Mouse (Mus musculus) heart, postnatal 14 days (tissue): ENCODE results near the gene Foxn3. TPM values are rescaled to one million over a fixed set of nuclear protein-coding genes. Genes with fewer than 3 reads are reported as not detected.

ENCODE experiments used
- DNase-seq, 2 experiments: peaks; one replicate each; pipeline ENCODE4 v3.0.0; 2021 to 2022
- intact Hi-C: fragments of 180-260 bp; cut with DNase I; formaldehyde crosslinking; loops from one replicate; pipeline ENCODE4 v1.15.1; 2025
- total RNA-seq, 2 experiments: library from RNA; stranded (reverse); gene quantifications; 2 replicates each; pipeline ENCODE4 v1.2.3; 2021

The Foxn3 gene
- total RNA-seq, 2 experiments from 2014 or later, result 126 to 142 TPM

DNA sequence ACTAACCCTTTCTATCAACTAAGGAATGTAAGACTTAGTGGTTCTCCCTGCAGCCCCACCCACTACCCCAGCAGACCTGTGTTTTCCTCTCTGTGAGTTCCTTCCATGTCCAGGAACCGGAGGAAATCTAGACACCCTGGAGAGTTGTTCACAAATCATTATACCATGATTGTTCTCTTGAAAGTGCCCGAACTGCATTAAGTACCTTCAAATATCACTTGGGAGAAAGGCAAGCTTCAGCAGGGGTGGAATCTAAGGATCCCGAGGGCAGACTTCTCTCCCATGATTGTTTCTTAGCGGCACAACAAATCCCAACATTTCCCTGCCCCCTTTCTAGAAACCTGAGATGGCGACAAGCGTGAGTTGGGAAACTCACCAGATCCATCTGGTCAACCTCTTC lies 247.5 kb downstream of the Foxn3 start:
- intact Hi-C loops, result no loop called here
- no peak for DNase-seq

DNA sequence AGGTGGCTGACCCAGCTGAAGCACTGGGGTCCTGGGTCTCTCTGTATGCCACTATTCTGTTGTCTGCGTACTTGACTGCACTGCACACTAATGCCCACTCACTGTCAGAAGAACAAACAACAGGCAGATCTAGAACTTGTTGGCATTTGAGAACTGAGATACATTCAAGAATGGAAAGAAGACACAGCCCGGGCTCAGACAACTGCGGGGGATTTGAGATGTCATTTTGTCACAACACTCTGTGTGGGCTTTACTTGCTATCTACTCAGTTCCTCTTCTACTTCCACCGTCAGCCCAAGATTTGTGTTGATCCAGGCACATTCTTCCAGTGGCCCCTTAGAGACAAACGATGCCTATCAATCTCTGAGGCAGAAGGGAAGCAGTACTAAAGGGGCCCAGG lies 248.6 kb downstream of the Foxn3 start:
- intact Hi-C loops, result no loop called here
- DNase-seq, result no peak

DNA sequence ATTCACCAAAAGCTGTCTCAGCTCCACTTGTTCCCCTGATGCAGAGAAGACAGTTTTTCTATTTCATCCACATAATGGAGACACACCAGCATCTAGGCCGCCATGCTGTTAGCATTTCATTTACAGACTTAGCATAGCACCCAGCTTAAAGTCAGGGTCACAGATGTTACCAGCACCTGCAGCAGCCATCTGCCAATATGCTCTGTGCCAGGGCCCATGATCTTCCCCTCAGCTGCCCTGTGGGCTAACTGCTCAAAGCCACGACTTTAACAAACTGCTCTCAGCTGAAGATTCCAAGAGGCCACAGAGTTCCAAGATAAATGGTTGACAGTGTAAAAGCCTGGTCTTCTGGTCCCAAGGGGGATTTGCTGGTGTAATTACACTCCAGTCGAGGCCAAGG lies 252.1 kb downstream of the Foxn3 start:
- no peak for DNase-seq
- intact Hi-C loops, result no loop called here

DNA sequence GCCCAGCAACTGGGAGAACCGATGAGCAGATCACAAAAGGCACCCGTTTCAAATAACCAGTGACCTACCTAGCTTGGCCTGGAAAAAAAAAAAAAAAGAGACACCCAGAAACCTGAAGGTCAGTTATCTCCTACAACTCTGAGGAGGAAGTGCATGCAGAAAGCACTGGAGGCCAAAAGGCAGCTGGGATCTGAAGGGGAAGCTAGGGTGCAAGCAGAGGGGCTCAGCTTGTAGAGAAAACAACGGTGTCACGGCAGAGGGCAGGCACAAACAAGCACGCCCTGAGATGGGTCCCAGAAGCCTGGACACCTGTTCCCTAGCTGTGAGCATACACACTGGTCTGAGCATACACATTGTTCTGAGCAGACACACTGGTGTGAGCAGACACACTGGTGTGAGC lies 253.4 kb downstream of the Foxn3 start:
- no peak for DNase-seq
- intact Hi-C loops, result no loop called here

DNA sequence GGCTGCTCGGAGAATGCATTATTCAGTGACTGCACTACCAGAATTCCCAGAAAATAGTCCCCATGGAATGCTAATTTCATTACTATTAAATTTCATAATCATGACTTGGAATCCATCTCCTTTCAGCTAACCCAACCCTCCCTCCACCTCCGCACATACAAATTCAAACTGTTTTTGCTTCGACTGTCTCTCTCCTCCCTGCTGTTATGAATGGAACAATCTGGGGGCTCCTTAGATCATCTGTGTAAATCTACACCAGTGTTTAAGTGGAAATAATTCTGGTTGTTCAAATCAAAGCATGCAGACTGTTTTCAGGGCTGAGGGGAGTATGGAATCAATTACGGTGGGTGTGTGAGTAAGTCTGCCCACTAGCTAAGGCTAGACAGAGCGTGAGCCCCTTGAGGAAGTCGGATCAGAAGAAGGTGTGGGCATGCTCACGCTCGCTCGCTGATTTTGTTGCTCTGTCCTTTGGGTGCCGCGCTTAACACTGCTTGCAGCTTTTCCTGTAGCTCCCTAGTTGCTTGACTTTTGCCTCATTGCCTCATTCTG lies 254.8 kb downstream of the Foxn3 start:
- intact Hi-C loops, result no loop called here
- DNase-seq, result no peak

DNA sequence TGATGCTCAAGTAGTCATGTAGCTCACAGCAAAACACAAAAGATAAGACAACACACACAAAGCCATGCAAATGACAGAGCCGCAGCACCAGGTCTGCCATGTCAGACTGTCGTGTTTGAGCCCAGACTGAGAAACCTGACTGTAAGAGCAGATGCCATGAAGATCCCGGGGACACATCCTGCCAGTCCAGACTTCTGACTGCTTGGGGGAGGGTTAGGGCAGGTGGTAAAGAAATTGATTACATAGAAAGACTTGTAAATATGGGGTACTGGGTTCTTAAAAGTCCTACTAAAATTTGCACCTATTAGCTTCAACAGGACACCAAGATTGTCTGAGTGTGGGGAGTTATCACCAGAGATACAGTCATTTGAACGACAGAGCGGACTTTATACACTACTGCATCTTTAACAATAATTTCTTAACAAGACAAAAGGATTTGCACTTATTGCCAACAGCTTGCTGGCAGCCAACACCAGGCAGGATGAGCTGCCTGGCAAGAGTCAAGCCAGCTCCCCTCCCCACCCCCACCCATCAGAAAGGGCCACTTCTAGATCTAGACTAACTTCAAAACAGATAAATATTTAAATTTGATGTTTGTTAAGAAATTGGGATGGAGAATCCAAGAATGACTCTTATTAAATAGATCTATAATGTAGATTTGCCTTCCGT lies 256.7 kb downstream of the Foxn3 start:
- no peak for DNase-seq
- intact Hi-C loops, result no loop called here

DNA sequence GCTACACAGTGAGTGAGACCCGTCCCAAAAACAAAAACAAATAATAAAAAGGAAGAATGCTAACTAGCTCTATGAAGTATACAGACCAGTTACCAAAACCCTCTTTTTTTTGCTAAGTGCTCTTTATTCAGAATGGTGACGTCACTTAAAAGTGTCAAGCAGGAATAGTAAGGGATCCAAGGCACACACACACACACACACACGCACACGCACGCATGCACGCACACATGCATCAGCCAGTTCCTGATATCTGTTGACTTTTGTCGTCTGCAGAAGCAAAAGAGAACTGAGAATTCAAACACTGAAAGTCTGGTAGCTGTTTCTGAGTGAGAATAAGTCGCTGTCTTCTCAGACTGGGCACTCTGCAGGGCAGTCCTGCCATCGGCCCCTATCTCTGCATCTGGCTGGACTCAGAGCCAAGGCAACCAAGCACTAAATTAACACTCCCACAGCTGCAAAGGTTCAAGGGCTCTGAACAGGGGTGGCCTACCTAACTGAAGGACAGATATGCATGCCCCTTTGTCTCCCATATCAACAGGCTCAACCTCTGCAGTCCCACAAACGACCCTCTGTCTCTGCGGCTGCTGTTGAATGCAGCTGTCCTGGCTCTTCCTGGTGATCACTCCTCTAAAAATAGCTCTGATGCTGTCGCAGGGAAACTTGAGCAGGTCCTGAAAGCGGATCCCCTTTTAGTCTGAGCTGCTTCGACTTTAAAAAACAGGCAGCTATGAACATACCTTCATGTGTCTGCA lies 257.4 kb downstream of the Foxn3 start:
- peak in 1 of 2 experiments; percentile 22 for DNase-seq
- intact Hi-C loops, result no loop called here

DNA sequence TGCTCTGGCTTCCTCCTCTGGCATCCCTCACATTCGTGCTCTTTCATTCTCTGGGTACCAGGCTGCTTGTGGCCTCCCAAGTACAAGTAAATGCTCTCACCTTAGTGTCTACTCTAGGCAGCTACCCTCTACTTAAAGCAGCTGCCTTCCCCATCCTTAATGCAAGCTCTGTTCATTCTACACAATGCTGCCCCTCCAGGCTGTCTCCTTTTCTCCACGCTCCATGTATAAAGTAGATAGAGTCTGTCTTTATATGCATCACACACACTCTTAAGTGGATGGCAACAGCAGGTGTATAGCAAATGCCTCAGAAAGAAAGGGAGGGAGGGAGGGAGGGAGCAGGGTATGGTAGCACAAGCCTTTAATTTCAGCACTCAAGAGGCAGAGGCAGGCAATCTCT lies 258.1 kb downstream of the Foxn3 start:
- no peak for DNase-seq
- intact Hi-C loops, result no loop called here

DNA sequence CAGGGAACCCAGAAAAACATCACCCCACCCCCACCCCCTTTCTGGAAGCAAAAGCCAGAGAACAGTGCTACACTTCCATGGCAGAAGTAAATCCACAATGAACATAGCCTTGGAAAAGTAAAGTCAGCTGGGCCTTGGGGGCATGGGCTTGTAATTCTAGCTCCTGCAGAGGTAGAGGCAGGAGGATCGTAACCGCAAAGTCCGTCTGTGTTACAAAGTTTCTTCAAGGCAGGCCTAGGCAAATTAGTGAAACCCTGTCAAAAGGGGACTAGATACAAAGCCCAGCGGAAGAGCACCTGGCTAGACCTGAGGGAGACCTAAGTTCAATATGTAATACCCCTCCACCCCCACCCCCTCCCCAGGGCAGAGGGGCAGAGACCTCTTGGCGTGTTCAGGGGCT lies 259.3 kb downstream of the Foxn3 start:
- intact Hi-C loops, result no loop called here
- no peak for DNase-seq

DNA sequence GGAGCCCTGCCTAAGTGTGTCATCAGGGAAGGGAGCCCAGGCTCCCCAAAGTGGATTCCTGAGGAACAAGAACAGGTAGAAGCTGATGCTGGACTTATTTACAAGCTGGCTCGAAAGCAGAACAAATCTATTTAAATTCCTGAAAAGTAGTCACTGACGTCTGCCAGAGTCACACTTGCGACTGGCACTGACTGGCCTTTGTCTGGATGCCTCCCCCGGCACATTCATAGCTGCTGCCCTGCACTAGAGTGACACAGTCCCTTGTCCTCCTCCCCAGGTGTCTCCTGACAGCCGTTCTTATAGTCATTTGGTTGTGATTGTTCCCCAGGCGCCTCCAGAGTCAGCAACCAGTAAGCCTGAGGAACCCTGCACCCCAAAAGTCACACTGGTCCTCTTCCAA lies 259.8 kb downstream of the Foxn3 start:
- DNase-seq, result no peak
- intact Hi-C loops, result no loop called here

DNA sequence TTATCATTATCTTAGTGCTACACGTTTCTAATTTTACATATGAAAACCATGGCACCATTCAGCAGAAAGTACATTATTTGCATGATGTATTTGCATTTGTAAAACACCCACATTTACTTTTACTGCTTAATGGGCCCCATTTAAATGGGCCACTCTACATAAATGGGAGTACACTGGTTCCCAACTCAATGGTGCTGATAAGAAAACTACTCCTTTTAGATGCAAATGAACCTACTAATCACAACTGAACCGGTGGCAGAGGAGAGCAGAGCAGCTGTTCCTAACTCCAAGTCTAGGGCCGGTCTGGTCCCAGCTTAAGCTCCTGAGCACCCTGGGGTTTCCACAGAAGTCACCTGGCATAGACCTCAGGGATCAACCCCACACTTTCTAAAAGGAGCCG lies 263.5 kb downstream of the Foxn3 start:
- no peak for DNase-seq
- intact Hi-C loops, result loop anchor here (5.0 kb wide), 1 partner anchor 73 kb away; no protein-coding TSS in a partner anchor

DNA sequence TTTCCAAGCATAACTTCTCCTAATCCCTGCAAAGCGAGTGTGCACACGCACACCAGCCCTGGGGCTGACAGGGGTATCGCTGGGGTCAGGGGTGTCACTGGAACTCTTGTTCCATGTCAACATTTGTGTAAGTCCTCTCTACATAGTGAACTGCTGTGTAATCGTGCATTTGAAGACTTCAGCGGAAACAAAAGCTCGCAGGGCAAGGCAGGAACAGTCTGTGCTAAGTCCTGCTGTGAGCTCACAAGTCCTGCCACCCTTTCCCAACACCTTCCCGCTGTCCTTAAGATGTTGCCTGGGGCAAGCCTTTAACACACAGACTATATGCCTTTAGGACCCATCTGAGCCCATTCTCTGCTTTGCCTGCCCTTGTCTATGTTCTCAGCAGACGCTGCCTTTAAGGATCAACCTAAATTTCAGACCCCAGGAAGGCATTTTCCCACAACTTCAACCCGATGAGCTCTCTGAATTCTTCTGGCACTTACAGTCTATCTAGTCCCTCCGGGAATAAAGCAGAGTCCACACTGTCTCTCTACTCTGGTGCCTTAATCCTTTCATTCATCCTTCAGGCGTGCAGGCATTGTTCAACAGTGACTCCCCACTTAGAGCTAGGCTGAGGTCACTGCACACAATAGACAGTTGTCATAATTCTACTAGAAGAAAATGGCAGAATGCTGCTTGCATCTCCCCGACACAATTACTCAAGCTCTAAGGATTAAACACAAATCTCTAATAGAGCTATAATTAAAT lies 264.4 kb downstream of the Foxn3 start:
- no peak for DNase-seq
- intact Hi-C loops, result loop anchor here (5.0 kb wide), 1 partner anchor 72 kb away; no protein-coding TSS in a partner anchor

DNA sequence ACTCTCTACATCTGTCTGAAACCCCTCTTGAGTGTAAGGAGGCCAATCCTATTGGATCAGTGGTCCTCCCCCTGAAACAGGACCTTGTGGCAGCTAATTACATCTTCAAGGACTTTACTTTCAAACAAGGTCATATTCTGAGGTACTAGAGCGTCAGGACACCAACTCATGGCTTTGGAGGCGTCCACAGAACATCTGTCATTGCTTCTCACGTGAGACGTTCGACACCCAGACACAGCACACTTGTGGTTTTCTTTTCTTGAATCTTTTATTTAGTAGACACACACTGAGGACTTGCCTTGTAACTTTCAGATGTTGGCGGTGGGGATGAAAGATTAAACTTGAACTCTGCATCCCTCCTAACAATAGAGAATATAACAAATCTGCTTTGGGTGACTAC lies 265.1 kb downstream of the Foxn3 start:
- DNase-seq, result no peak
- intact Hi-C loops, result loop anchor here (5.0 kb wide), 1 partner anchor 71 kb away; no protein-coding TSS in a partner anchor

DNA sequence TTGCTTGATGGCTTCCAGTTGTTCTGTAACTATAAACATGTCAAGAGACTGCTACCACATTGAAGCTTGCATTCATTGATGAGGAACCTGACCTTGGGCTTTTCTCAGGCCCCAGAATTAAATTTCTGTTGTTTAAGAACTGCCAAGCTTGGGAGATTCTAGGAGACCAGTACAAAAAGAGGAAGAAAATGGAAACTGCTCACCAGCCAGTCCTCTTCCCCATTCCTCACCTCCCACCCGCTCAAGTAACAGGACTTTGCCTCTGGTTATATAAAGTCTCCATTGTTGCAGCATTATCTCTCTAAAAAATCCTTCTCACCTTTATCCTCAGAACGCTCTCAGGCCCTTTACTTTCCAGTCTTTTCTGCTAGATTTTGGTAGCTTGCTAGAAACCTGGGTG lies 265.6 kb downstream of the Foxn3 start:
- intact Hi-C loops, result loop anchor here (5.0 kb wide), 1 partner anchor 70 kb away; no protein-coding TSS in a partner anchor
- no peak for DNase-seq

DNA sequence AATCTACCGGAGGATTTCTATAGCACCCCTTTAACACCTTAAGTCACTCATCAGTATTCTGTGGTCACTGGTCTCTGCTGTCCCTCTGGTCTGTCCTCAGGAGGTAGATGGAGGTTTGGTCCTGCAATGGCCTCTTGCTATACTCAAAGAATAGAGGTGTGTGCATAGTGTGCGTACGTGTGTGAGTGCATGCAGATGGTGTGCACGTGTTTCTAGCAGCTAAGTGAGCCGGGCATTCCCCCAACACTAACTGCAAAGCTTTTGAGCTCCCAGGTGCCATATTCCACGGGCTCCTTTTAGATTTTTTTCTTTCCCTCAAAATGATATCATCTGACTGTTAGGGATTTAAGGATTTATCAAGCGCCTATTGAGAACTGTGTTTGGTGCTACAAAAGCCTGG lies 269.9 kb downstream of the Foxn3 start:
- intact Hi-C loops, result no loop called here
- no peak for DNase-seq

DNA sequence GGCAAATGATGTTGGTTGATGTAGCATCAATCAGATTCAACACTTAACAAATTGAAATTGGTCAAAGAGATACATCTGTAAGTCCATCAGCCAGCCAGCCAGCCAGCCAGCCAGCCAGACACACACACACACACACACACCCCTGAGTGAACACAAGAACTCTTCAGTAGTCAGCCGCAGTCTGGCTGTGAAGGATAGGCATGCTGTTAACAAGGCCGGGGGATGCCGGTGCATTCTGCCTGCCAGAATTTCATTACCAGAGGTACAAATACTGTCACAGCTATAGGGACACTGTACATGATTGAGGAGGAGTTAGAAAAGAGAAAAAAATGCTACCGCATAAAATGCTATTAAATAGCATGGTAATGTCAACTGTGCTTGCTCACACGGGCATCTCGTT lies 271.2 kb downstream of the Foxn3 start:
- no peak for DNase-seq
- intact Hi-C loops, result no loop called here

DNA sequence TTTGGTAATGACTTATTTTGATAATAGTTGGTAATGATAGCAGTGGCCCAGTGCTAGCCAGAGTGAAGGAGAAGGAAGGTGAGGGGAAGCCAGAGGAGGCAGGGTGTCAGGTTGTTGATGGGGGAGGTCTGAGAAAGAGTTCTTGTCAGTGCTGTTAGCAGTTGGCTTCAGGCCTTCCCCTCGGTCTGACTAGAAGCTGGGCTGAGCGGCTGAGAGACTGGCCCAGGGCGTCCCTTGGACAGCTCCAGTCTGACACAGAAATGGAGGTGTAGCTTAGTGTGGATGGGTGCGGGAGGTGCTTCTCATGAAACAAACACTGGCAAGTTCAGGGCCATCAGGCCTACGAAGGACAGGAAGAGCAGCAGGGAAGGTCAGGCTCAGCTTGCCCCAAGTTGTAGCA lies 276.3 kb downstream of the Foxn3 start:
- intact Hi-C loops, result no loop called here

DNA sequence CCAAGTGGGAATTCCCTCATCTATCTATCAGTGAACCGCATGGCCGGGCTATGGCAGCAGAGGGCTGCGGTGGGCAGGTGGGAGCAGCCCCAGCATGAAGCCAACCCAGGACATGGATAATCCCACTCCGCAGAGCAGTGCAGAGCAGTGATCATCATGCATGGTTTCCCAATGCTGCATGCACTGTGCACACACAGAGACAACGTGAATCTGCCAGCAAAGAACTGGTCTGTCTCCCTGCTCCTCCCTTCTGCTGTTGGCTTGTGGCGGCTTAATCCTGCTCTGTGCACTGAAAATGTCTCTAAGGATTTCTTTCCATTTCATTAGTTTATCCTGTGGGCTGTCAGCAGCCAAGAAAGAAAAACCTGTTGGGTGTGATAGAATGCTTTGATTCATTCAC lies 276.7 kb downstream of the Foxn3 start:
- intact Hi-C loops, result no loop called here
- DNase-seq, result no peak

More for the DNA sequence above, 276.3 kb downstream of the Foxn3 start:
- DNase-seq, result no peak

DNA sequence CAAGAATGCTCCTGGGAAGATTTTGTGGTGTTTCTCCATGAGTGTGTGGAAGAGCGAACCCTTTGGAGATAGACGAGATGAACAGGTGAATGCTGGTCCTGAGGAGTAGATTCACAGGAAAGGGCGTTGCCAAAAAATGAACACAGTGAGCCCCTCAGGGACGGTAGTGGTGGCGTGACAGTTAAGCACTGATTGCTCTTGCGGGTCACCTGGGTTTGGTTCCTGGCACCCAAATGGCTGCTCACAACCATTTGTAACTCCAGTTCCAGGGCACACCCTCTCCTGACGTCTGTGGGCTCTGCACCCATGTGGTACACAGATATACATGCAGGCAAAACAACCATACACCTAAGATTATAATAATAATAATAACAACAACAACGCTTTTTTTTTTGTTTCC lies 277.7 kb downstream of the Foxn3 start:
- intact Hi-C loops, result no loop called here
- DNase-seq, result no peak

DNA sequence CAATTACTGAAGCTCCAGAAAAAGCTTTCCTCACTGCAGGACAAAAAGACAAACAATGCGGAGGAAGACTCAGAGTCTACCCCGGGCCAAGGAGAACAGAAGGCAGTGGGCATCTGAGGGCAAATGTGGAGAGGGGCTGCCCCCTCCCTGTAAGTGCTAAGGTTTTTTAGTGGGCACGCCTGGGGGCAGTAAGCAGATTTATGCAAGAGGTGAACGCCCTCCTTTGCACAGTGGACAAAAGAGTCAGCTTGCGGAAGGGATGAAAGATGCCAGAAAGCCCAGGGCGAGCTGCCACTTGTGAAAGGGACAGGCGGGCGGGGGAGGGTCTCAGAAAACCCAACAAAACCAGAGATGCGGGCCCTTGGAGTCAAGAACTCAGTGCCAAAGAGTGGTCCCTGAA lies 278.2 kb downstream of the Foxn3 start:
- no peak for DNase-seq

DNA sequence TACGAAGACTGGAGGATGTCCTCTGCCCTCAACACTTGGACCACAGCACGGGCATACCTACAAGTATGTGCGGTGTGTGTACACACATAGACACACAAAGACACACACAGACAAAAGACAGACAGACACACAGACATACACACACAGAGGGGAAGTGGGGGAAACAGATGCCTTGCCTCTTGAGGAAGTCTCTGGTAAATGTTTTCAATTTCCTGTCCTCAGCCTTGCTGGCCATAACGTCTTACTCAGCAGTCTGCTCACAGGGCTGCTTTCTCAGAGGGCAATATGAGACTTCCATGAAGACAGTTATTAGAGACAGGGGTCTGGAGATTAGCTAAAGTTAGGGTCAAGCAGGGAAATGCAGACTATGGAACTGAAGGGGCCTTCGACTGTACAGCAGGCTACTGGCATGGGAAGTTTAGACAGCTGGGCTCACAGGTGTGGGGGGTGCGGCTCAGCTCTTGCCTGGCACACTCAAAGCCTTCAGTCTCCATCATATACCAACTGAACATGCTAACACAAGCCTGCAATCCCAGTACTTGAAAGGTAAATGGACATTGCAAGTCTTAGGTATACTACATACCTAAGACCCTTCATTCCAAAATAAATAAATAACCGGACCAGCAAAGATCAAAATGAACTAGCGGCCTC lies 278.8 kb downstream of the Foxn3 start:
- intact Hi-C loops, result no loop called here
- no peak for DNase-seq

More for the DNA sequence above, 278.2 kb downstream of the Foxn3 start:
- intact Hi-C loops, result no loop called here
